Mouse (Mus musculus): ENCODE results near the gene A630095N17Rik. TPM values are rescaled to one million over a fixed set of nuclear protein-coding genes. Genes with fewer than 3 reads are reported as not detected.

A630095N17Rik gene
- polyA plus RNA-seq, 1 experiment from 2014 or later, result not detected

- Histone ChIP-seq H3K36me3 (ENCODE audit: insufficient read depth, low read length) (peaks cover 32% of the 10 kb centered on the region), H3K4me1 (ENCODE audit: insufficient read depth, low read depth, low read length) (peaks cover 3% of the 10 kb centered on the region; the same call in 1 of the 2 replicates), H3K27ac (ENCODE audit: low read length) (no peak overlapping the region), H3K27me3 (replicated peaks; ENCODE audit: insufficient read depth, low read length) (no peaks in the 10 kb centered on the region), H3K9ac (replicated peaks; ENCODE audit: low read depth) (no peak overlapping the region), H3K4me3 (ENCODE audit: low read depth, low read length) (no peak overlapping the region), H3K9me3 (ENCODE audit: low read length) (no peaks in the 10 kb centered on the region), H3K4me2 (replicated peaks; ENCODE audit: low read depth, low read length) (no peak overlapping the region)
- no peak for TF ChIP-seq EP300 (IDR thresholded peaks at IDR 0.05)
- TF ChIP-seq CTCF (IDR thresholded peaks at IDR 0.05), result no peak
- 91% methylated on average over 11 of the region's 11 CpGs for WGBS
- DNase-seq (ENCODE audit: low spot score) (no peak), ATAC-seq (no peak)
Measured at GRCm38 (mm10) chr1:75185495-75185894, 46.4 kb downstream of the A630095N17Rik start.

- peaks cover 32% of the 10 kb centered on the region for H3K36me3 ChIP-seq (ENCODE audit: insufficient read depth, low read length)
- no peak for ATAC-seq
Measured at GRCm38 (mm10) chr1:75182160-75182559, 49.7 kb downstream of the A630095N17Rik start.

GRCm38 (mm10) chr1:75181377-75181870, 50.5 kb downstream of the A630095N17Rik start:
- no peak for TF ChIP-seq CTCF (IDR thresholded peaks at IDR 0.05)
- TF ChIP-seq EP300 (IDR thresholded peaks at IDR 0.05), result no peak
- H3K27me3 ChIP-seq (replicated peaks; ENCODE audit: insufficient read depth, low read length), result no peaks in the 10 kb centered on the region
- H3K4me3 ChIP-seq (ENCODE audit: low read depth, low read length), result no peak overlapping the region
- DNase-seq (ENCODE audit: low spot score) (no peak), ATAC-seq (no peak)
- H3K9me3 ChIP-seq (ENCODE audit: low read length), result no peaks in the 10 kb centered on the region
- no peak overlapping the region for H3K27ac ChIP-seq (ENCODE audit: low read length)
- no peaks in the 10 kb centered on the region; the same call in none of the 2 replicates for H3K4me1 ChIP-seq (ENCODE audit: insufficient read depth, low read depth, low read length)
- H3K4me2 ChIP-seq (replicated peaks; ENCODE audit: low read depth, low read length), result no peak overlapping the region
- WGBS, result 87% methylated on average over 4 of the region's 4 CpGs
- H3K9ac ChIP-seq (replicated peaks; ENCODE audit: low read depth), result no peak overlapping the region
- H3K36me3 ChIP-seq (ENCODE audit: insufficient read depth, low read length), result peaks cover 32% of the 10 kb centered on the region

More at GRCm38 (mm10) chr1:75182160-75182559, 49.7 kb downstream of the A630095N17Rik start:
- Histone ChIP-seq H3K27ac (ENCODE audit: low read length) (no peak overlapping the region), H3K4me2 (replicated peaks; ENCODE audit: low read depth, low read length) (no peak overlapping the region), H3K4me1 (ENCODE audit: insufficient read depth, low read depth, low read length) (no peaks in the 10 kb centered on the region; the same call in none of the 2 replicates), H3K4me3 (ENCODE audit: low read depth, low read length) (no peak overlapping the region), H3K9me3 (ENCODE audit: low read length) (no peaks in the 10 kb centered on the region), H3K9ac (replicated peaks; ENCODE audit: low read depth) (no peak overlapping the region), H3K27me3 (replicated peaks; ENCODE audit: insufficient read depth, low read length) (no peaks in the 10 kb centered on the region)
- WGBS, result 79% methylated on average over 4 of the region's 4 CpGs
- no peak for DNase-seq (ENCODE audit: low spot score)
- TF ChIP-seq EP300 (IDR thresholded peaks at IDR 0.05), result no peak
- TF ChIP-seq CTCF (IDR thresholded peaks at IDR 0.05), result peak; percentile 32

DNA sequence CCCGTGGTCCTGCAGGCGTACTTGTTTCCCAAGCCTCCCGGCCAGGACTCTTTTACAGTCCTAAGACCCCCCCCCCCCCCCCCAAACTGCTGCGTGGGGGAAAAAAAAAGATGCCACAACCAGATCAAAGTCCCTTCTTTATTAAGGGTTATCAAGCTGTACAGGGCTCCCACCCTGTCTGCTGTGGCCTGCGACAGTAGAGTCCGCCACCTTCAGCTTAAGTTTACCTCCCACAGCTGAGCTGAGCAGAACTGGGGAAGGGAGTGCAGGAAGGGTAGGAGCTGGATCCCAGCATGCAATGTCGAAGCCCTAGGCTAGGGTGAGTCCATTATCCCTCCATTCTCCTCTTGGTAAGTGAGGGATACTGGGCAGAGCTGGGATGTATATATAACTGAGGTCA, 51.2 kb downstream of the A630095N17Rik start:
- H3K27ac ChIP-seq (ENCODE audit: low read length), result no peak overlapping the region

DNA sequence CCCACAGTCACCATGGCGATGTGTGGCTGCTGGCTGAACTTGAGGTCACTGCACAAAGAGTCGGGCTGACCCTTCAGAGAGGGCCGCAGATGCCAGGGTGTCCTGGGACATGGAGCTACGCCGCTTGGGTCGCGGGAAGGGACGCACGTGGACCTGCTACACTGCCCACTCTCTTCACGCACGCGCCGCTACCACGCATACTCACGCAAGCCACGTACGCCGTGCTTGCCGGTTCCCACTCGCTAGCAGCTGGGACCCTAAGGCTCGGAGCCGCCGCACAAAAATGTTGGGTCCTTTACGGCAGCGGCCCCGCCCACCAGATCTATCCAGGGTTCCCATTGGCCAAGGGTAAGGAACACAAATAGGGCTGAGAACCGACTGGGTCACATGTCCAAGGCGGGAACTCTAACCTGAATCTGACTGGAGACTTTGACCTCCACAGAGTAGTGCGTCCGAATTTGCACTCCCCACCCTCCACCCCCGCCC, 51.8 kb downstream of the A630095N17Rik start, which contains the start of gene Abcb6:
Abcb6 (minus strand) TSS at position 288 of the 486 bp plus-strand sequence.
- Histone ChIP-seq H3K36me3 (ENCODE audit: insufficient read depth, low read length) (peaks cover 22% of the 10 kb centered on the region), H3K4me3 (ENCODE audit: low read depth, low read length) (peak within 1 kb of the TSS; percentile 52), H3K4me1 (ENCODE audit: insufficient read depth, low read depth, low read length) (no peaks in the 10 kb centered on the region; the same call in none of the 2 replicates), H3K9me3 (ENCODE audit: low read length) (no peaks in the 10 kb centered on the region), H3K27ac (ENCODE audit: low read length) (no peak within 1 kb of the TSS), H3K27me3 (replicated peaks; ENCODE audit: insufficient read depth, low read length) (no peaks in the 10 kb centered on the region), H3K4me2 (replicated peaks; ENCODE audit: low read depth, low read length) (peak within 1 kb of the TSS; percentile 92), H3K9ac (replicated peaks; ENCODE audit: low read depth) (peak within 1 kb of the TSS; percentile 29; the same call in 1 of the 2 replicates)
- no peak for TF ChIP-seq EP300 (IDR thresholded peaks at IDR 0.05)
- no peak for TF ChIP-seq CTCF (IDR thresholded peaks at IDR 0.05)
- peak; percentile 95 for DNase-seq (ENCODE audit: low spot score)
- under 1% methylated on average over 31 of the region's 31 CpGs for WGBS
- peak; percentile 95 for ATAC-seq

More for the DNA sequence above, 51.2 kb downstream of the A630095N17Rik start:
- H3K36me3 ChIP-seq (ENCODE audit: insufficient read depth, low read length), result peaks cover 28% of the 10 kb centered on the region
- H3K27me3 ChIP-seq (replicated peaks; ENCODE audit: insufficient read depth, low read length), result no peaks in the 10 kb centered on the region
- H3K4me2 ChIP-seq (replicated peaks; ENCODE audit: low read depth, low read length), result peak overlapping the region; percentile 92
- no peak overlapping the region for H3K4me3 ChIP-seq (ENCODE audit: low read depth, low read length)
- H3K4me1 ChIP-seq (ENCODE audit: insufficient read depth, low read depth, low read length), result no peaks in the 10 kb centered on the region; the same call in none of the 2 replicates
- TF ChIP-seq CTCF (IDR thresholded peaks at IDR 0.05) (no peak), EP300 (IDR thresholded peaks at IDR 0.05) (no peak)
- WGBS, result 23% methylated on average over 6 of the region's 7 CpGs
- H3K9ac ChIP-seq (replicated peaks; ENCODE audit: low read depth), result no peak overlapping the region
- H3K9me3 ChIP-seq (ENCODE audit: low read length), result no peaks in the 10 kb centered on the region
- no peak for ATAC-seq
- no peak for DNase-seq (ENCODE audit: low spot score)

- peak; percentile 30 for DNase-seq (ENCODE audit: low spot score)
- H3K9me3 ChIP-seq (ENCODE audit: low read length), result no peaks in the 10 kb centered on the region
- H3K27me3 ChIP-seq (replicated peaks; ENCODE audit: insufficient read depth, low read length), result no peaks in the 10 kb centered on the region
- TF ChIP-seq EP300 (IDR thresholded peaks at IDR 0.05) (no peak), CTCF (IDR thresholded peaks at IDR 0.05) (no peak)
- H3K9ac ChIP-seq (replicated peaks; ENCODE audit: low read depth), result peak overlapping the region; percentile 29; the same call in 1 of the 2 replicates
- WGBS, result 9% methylated on average over 22 of the region's 23 CpGs
- no peaks in the 10 kb centered on the region; the same call in none of the 2 replicates for H3K4me1 ChIP-seq (ENCODE audit: insufficient read depth, low read depth, low read length)
- H3K4me2 ChIP-seq (replicated peaks; ENCODE audit: low read depth, low read length), result peak overlapping the region; percentile 92
- H3K36me3 ChIP-seq (ENCODE audit: insufficient read depth, low read length), result peaks cover 17% of the 10 kb centered on the region
- H3K4me3 ChIP-seq (ENCODE audit: low read depth, low read length), result peak overlapping the region; percentile 52
- peak; percentile 62 for ATAC-seq
- H3K27ac ChIP-seq (ENCODE audit: low read length), result no peak overlapping the region
Measured at GRCm38 (mm10) chr1:75179334-75180104, 52.4 kb downstream of the A630095N17Rik start.

Small RNA genes within 50 kb of the gene (microRNA-seq; reads per million reads assigned to microRNA genes)
- gene Gm27943, result not detected

Other genes starting within 250 kb of the A630095N17Rik start
- 5.8 and 6.6 TPM in 2 replicates for gene Nhej1, start 106.9 kb downstream of the A630095N17Rik start, polyA plus RNA-seq (2015; fragmentation: Nextera tagmentation; extraction: Ambion mirVana)
- gene Slc23a3, start 98.2 kb downstream of the A630095N17Rik start, polyA plus RNA-seq (2015; fragmentation: Nextera tagmentation; extraction: Ambion mirVana), result 1.4 and 1.5 TPM in 2 replicates
- 63.3 and 67.8 TPM in 2 replicates for gene Cnppd1, start 89.4 kb downstream of the A630095N17Rik start, polyA plus RNA-seq (2015; fragmentation: Nextera tagmentation; extraction: Ambion mirVana)
- 40.5 and 45.0 TPM in 2 replicates for gene Retreg2, start 89.3 kb downstream of the A630095N17Rik start, polyA plus RNA-seq (2015; fragmentation: Nextera tagmentation; extraction: Ambion mirVana)
- 50.5 and 56.1 TPM in 2 replicates for gene Zfand2b, start 63.5 kb downstream of the A630095N17Rik start, polyA plus RNA-seq (2015; fragmentation: Nextera tagmentation; extraction: Ambion mirVana)
- gene Abcb6, start 51.7 kb downstream of the A630095N17Rik start, polyA plus RNA-seq (2015; fragmentation: Nextera tagmentation; extraction: Ambion mirVana), result 9.4 and 11.7 TPM in 2 replicates
- 15.9 and 17.2 TPM in 2 replicates for gene Ankzf1, start 40.0 kb downstream of the A630095N17Rik start, polyA plus RNA-seq (2015; fragmentation: Nextera tagmentation; extraction: Ambion mirVana)
- 23.7 and 28.3 TPM in 2 replicates for gene Atg9a, start 39.9 kb downstream of the A630095N17Rik start, polyA plus RNA-seq (2015; fragmentation: Nextera tagmentation; extraction: Ambion mirVana)
- gene Glb1l, start 21.3 kb downstream of the A630095N17Rik start, polyA plus RNA-seq (2015; fragmentation: Nextera tagmentation; extraction: Ambion mirVana), result 8.6 and 10.1 TPM in 2 replicates
- gene Stk16, start 21.3 kb downstream of the A630095N17Rik start, polyA plus RNA-seq (2015; fragmentation: Nextera tagmentation; extraction: Ambion mirVana), result 75.8 and 77.0 TPM in 2 replicates
- gene Tuba4a, start 12.2 kb downstream of the A630095N17Rik start, polyA plus RNA-seq (2015; fragmentation: Nextera tagmentation; extraction: Ambion mirVana), result 46.6 and 50.5 TPM in 2 replicates
- 40.1 and 45.6 TPM in 2 replicates for gene Dnajb2, start 4.3 kb upstream of the A630095N17Rik start, polyA plus RNA-seq (2015; fragmentation: Nextera tagmentation; extraction: Ambion mirVana)
- gene Ptprn, start 32.4 kb upstream of the A630095N17Rik start, polyA plus RNA-seq (2015; fragmentation: Nextera tagmentation; extraction: Ambion mirVana), result 0.90 and 0.92 TPM in 2 replicates
- 1.5 and 1.8 TPM in 2 replicates for gene Resp18, start 46.3 kb upstream of the A630095N17Rik start, polyA plus RNA-seq (2015; fragmentation: Nextera tagmentation; extraction: Ambion mirVana)
- gene Dnpep, start 85.9 kb upstream of the A630095N17Rik start, polyA plus RNA-seq (2015; fragmentation: Nextera tagmentation; extraction: Ambion mirVana), result 109 TPM in 2 replicates
- 59.4 and 67.3 TPM in 2 replicates for gene Des, start 128.2 kb upstream of the A630095N17Rik start, polyA plus RNA-seq (2015; fragmentation: Nextera tagmentation; extraction: Ambion mirVana)
- 15.4 and 16.4 TPM in 2 replicates for gene Speg, start 143.2 kb upstream of the A630095N17Rik start, polyA plus RNA-seq (2015; fragmentation: Nextera tagmentation; extraction: Ambion mirVana)
- gene Gmppa, start 203.8 kb upstream of the A630095N17Rik start, polyA plus RNA-seq (2015; fragmentation: Nextera tagmentation; extraction: Ambion mirVana), result 58.4 and 58.9 TPM in 2 replicates
- not detected in 2 replicates for gene Asic4, start 218.3 kb upstream of the A630095N17Rik start, polyA plus RNA-seq (2015; fragmentation: Nextera tagmentation; extraction: Ambion mirVana)
- 31.2 and 31.6 TPM in 2 replicates for gene Chpf, start 247.2 kb upstream of the A630095N17Rik start, polyA plus RNA-seq (2015; fragmentation: Nextera tagmentation; extraction: Ambion mirVana)
- 1.1 and 1.3 TPM in 2 replicates for gene Tmem198, start 247.4 kb upstream of the A630095N17Rik start, polyA plus RNA-seq (2015; fragmentation: Nextera tagmentation; extraction: Ambion mirVana)